Mouse (Mus musculus): ENCODE measurements around the gene Gtsf1.

DNA sequence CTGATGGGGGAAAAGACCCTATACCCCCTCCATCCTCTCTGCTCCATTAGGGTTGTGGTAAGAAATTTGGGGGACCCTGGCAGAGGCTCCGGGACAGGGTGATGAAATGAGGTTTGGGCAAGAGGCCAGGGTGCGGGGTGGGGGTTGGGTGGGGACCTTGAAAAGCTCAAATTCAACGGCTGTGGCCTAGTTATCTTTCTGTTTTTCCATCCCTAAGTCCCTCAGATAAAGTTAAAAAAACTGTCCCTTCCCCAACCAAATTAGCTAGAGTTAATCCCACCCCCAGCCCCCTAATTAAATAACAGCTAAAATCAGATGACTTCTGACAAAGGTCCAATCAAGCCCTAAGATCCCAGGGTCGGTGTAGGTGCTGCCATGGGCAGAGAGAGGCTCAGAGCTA, 65.5 kb downstream of the Gtsf1 start:
- TF ChIP-seq FOSL1 (IDR thresholded peaks at IDR 0.05; ENCODE audit: insufficient read depth, low read length, poor library complexity, severe bottlenecking): no peak
- TF ChIP-seq MAX (IDR thresholded peaks at IDR 0.05): no peak
- no peak for TF ChIP-seq CTCF (IDR thresholded peaks at IDR 0.05; ENCODE audit: control insufficient read depth, insufficient read depth, insufficient read length)
- TF ChIP-seq USF1 (IDR thresholded peaks at IDR 0.05; ENCODE audit: low read depth): no peak
